Mouse (Mus musculus) G1E (cell line): ENCODE measurements around the gene Hmcn2.

Experiments used
- CTCF ChIP-seq: IDR thresholded peaks from 2 replicates; pipeline ENCODE4 v1.5.1; 2012; ENCODE audit warnings: low read depth, low read length, inconsistent platforms, mixed read lengths
- GATA1 ChIP-seq: IDR thresholded peaks from 2 replicates; pipeline ENCODE4 v1.6.1; 2012; ENCODE audit warnings: borderline replicate concordance, low read length, inconsistent platforms, mixed read lengths

DNA sequence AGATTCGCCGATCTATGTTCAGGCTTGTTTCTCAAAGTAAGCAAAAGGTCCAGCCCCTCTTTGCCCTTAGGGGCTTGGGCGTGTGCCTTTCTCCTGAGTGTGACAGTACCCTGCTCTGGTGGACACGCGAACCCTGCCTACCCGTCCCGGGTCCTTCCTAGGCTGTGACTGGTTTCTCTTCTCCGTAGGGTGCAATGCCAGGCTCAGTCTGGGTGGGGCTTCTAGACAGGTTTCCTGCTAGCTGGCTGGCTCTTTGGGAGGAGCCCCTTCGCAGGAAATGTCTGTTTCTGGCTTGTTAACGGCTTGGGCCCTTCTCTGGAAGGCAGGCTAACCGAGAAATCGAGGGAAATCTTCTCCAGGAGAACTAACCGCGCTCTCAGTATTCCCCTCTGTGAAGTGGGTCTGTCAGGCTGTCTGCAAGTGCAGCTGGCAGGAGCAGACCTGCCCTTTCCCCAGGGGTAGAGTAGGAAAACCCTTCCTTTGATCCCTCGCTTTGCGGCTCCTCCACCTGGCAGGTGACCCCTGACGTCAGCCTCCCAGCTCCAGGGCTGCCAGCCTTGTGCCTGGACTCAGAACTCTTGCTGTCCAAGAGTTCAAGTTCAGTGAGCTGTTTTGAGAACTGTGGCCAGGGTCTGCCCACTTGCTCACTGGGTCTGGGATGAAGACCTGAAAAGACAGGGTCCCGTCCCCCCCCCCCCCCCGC, 156.6 kb downstream of the Hmcn2 start:
- TF ChIP-seq CTCF (no peak), GATA1 (no peak)
